Mouse (Mus musculus) limb, embryonic 10.5 days (tissue): ENCODE data around the gene Rpl7l1. TPM values are rescaled to one million over a fixed set of nuclear protein-coding genes. Genes with fewer than 3 reads are reported as not detected.

Source experiments
- DNase-seq: peaks from one replicate; pipeline ENCODE4 v3.0.0-alpha.2; 2017; ENCODE audit warnings: low spot score
- H3K27ac ChIP-seq: fragments of 300-500 bp; sonication (generic); 2 replicates; pipeline ENCODE4 v1.5.1; 2016; ENCODE audit warnings: mild to moderate bottlenecking
- H3K27me3 ChIP-seq: fragments of 300-500 bp; sonication (generic); 2 replicates; pipeline ENCODE4 v1.6.1; 2016; ENCODE audit warnings: low read depth, mild to moderate bottlenecking; ENCODE audit not compliant: poor library complexity, severe bottlenecking
- H3K36me3 ChIP-seq: fragments of 300-500 bp; sonication (generic); 2 replicates; pipeline ENCODE4 v1.6.1; 2016; ENCODE audit warnings: mild to moderate bottlenecking, moderate library complexity
- H3K4me1 ChIP-seq: fragments of 300-500 bp; sonication (generic); 2 replicates; pipeline ENCODE4 v1.6.1; 2016
- H3K4me3 ChIP-seq: fragments of 300-500 bp; sonication (generic); 2 replicates; pipeline ENCODE4 v1.5.1; 2016; ENCODE audit warnings: mild to moderate bottlenecking, moderate library complexity
- H3K9me3 ChIP-seq: fragments of 300-500 bp; sonication (generic); replicated peaks from 2 replicates; pipeline ENCODE4 v1.6.1; 2016; ENCODE audit warnings: mild to moderate bottlenecking
- WGBS: fragments of 180-500 bp; shearing (Covaris S2); methylation state at CpG from one replicate; pipeline ENCODE4 v1.1.7; 2016; 5-methylcytosine and 5-hydroxymethylcytosine counted together
- polyA plus RNA-seq: library from polyadenylated mRNA; unstranded; fragments of >200 nt; fragmentation: Nextera tagmentation; extraction: Ambion mirVana; gene quantifications from 2 replicates; pipeline ENCODE4 v1.2.1, GENCODE M21; 2016

Rpl7l1 gene
- polyA plus RNA-seq, 1 experiment from 2014 or later, result 224 TPM

DNA sequence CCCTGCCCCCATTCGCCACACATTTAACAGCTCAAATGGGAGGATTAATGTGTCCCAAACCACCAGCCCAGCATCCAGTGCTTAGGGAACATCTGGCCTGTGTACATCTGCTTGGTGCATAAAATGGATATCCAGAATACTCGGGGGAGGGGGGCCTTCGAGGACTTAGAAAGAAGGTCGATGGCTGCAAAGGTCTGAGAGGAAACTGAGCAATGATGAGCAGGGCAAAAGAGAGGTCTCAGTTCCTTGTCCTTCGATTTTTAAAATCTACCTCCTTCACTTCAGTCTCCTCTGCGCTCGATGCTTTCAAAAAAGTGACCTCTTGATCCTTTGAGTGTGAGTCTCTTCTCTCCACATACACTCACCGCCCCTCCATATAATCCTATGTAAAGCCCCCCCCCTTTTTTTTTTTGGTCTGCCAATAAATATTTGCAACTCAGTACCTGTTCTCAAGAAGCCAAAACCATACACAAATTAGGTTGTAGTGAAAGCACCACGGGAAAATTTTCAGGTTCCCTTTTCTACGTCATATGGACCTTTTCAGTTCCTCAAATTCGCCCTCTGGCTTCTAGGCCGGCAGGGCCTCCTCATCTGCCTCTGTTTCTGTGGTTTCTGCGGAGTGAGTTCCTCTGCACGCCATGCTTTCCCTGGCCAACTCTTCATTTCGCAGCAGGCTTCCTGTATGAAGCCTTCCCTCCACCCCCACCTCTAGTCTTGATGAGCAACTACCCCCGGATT is 31.2 kb downstream of the Rpl7l1 start:
- Histone ChIP-seq H3K4me1 (peaks cover 18% of the 10 kb centered on the region), H3K27ac (peak overlapping the region; percentile 90), H3K9me3 (no peaks in the 10 kb centered on the region), H3K4me3 (peak overlapping the region; percentile 82), H3K36me3 (peaks cover 31% of the 10 kb centered on the region), H3K27me3 (no peaks in the 10 kb centered on the region)
- DNase-seq, result no peak
- 33% methylated on average over 16 of the region's 16 CpGs for WGBS

DNA sequence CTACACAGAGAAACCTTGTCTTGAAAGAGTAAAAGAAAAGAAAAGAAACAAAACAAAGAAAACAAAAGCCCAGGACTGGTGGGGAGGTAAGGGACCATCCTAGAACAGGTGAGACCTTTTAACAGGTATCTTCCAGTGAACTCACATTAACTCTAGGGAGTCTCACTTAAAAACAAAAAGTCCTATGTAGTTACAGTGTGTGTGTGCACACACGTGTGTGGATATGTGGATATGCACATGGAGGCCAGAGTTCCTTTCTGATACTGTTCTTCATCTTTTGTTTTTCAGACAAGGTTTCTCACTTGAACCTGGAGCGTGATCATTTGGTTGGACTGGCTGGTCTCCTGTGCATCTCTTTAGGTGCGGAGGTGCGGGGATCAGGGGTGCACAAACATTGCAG is 31.9 kb downstream of the Rpl7l1 start:
- no peak for DNase-seq
- Histone ChIP-seq H3K4me3 (peak overlapping the region; percentile 82), H3K27me3 (no peaks in the 10 kb centered on the region), H3K36me3 (peaks cover 37% of the 10 kb centered on the region), H3K9me3 (no peaks in the 10 kb centered on the region), H3K27ac (peak overlapping the region; percentile 90; the same call in 1 of the 2 replicates), H3K4me1 (peaks cover 14% of the 10 kb centered on the region)
- WGBS, result 89% methylated on average over 4 of the region's 4 CpGs

GRCm38 (mm10) chr17:46749282-46749681 is 33.2 kb downstream of the Rpl7l1 start:
- DNase-seq, result no peak
- Histone ChIP-seq H3K4me3 (no peak overlapping the region), H3K36me3 (peaks cover 49% of the 10 kb centered on the region), H3K27ac (no peak overlapping the region), H3K9me3 (no peaks in the 10 kb centered on the region), H3K27me3 (no peaks in the 10 kb centered on the region), H3K4me1 (peaks cover 14% of the 10 kb centered on the region)
- WGBS, result 91% methylated on average over 5 of the region's 5 CpGs

DNA sequence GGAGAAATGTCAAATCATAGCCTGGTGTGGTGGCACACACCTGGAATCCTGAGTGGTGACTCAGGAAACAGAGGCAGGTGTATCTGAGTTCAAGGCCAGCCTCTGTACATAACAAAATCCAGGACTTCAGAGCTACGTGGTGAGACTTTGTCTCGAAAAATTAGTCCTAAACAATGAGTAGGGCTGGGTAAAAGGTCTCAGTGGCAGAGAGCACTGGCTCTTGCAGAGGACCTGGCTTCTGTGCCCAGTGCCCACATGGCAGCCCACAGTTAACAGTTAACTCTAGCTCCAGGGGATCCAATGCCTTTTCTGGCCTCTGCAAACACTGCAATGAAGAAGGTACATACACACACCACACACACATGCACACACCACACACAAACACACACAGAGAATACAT is 34.7 kb downstream of the Rpl7l1 start:
- Histone ChIP-seq H3K4me3 (no peak overlapping the region), H3K27me3 (no peaks in the 10 kb centered on the region), H3K4me1 (peaks cover 13% of the 10 kb centered on the region), H3K27ac (no peak overlapping the region), H3K9me3 (no peaks in the 10 kb centered on the region), H3K36me3 (peaks cover 64% of the 10 kb centered on the region)
- DNase-seq, result no peak
- 96% methylated on average over 2 of the region's 2 CpGs for WGBS

DNA sequence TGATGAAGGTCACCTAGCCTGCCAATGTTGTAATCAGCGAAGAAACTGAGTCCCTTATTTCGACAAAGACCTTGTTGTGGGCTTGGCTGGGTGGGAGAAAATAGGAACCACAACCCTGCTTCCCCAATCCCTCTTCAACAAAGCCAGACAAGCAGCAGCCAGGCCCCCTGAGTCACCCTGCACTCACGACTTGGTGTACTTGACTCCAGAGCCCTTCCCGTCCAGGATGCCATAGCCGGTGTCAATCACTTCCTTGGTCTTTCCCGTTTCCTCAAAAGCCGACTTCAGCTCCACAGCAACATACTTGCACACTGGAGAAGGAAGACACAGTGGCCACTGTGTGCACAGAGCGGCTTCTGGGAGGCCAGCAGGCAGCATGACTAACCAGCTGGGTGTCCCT is 35.2 kb downstream of the Rpl7l1 start:
- H3K9me3 ChIP-seq, result no peaks in the 10 kb centered on the region
- 89% methylated on average over 8 of the region's 8 CpGs for WGBS
- H3K36me3 ChIP-seq, result peaks cover 69% of the 10 kb centered on the region

GRCm38 (mm10) chr17:46745506-46745905 is 37.0 kb downstream of the Rpl7l1 start:
- Histone ChIP-seq H3K4me1 (peaks cover under 1% of the 10 kb centered on the region; the same call in 1 of the 2 replicates), H3K27me3 (no peaks in the 10 kb centered on the region), H3K4me3 (no peak overlapping the region), H3K36me3 (peaks cover 82% of the 10 kb centered on the region), H3K9me3 (no peaks in the 10 kb centered on the region), H3K27ac (no peak overlapping the region)
- 95% methylated on average over 2 of the region's 2 CpGs for WGBS
- DNase-seq, result no peak

More for the DNA sequence above, 35.2 kb downstream of the Rpl7l1 start:
- DNase-seq, result no peak
- H3K27me3 ChIP-seq, result no peaks in the 10 kb centered on the region
- H3K27ac ChIP-seq, result no peak overlapping the region
- no peak overlapping the region for H3K4me3 ChIP-seq
- peaks cover 9% of the 10 kb centered on the region for H3K4me1 ChIP-seq

- no peak overlapping the region for H3K4me3 ChIP-seq
- whole genome bisulfite sequencing, result 88% methylated on average over 9 of the region's 9 CpGs
Measured at GRCm38 (mm10) chr17:46742986-46743385, 39.5 kb downstream of the Rpl7l1 start.

GRCm38 (mm10) chr17:46741305-46741704 is 41.2 kb downstream of the Rpl7l1 start:
- DNase-seq, result no peak
- no peak overlapping the region for H3K27ac ChIP-seq
- H3K9me3 ChIP-seq, result no peaks in the 10 kb centered on the region
- no peak overlapping the region for H3K4me3 ChIP-seq
- H3K36me3 ChIP-seq, result peaks cover 77% of the 10 kb centered on the region
- no peaks in the 10 kb centered on the region for H3K4me1 ChIP-seq
- 93% methylated on average over 6 of the region's 6 CpGs for WGBS
- H3K27me3 ChIP-seq, result no peaks in the 10 kb centered on the region

More at GRCm38 (mm10) chr17:46742986-46743385, 39.5 kb downstream of the Rpl7l1 start:
- no peak for DNase-seq
- H3K4me1 ChIP-seq, result no peaks in the 10 kb centered on the region
- H3K9me3 ChIP-seq, result no peaks in the 10 kb centered on the region
- no peak overlapping the region for H3K27ac ChIP-seq
- H3K36me3 ChIP-seq, result peaks cover 78% of the 10 kb centered on the region
- no peaks in the 10 kb centered on the region for H3K27me3 ChIP-seq

GRCm38 (mm10) chr17:46736160-46736559 is 46.3 kb downstream of the Rpl7l1 start:
- Histone ChIP-seq H3K9me3 (no peaks in the 10 kb centered on the region), H3K36me3 (peaks cover 51% of the 10 kb centered on the region), H3K27me3 (no peaks in the 10 kb centered on the region), H3K27ac (0 out of 2 replicates have a peak overlapping the region, but pooled peaks have one; percentile 4), H3K4me3 (no peak overlapping the region), H3K4me1 (no peaks in the 10 kb centered on the region)
- DNase-seq, result peak; percentile 51
- 62% methylated on average over 10 of the region's 10 CpGs for WGBS

DNA sequence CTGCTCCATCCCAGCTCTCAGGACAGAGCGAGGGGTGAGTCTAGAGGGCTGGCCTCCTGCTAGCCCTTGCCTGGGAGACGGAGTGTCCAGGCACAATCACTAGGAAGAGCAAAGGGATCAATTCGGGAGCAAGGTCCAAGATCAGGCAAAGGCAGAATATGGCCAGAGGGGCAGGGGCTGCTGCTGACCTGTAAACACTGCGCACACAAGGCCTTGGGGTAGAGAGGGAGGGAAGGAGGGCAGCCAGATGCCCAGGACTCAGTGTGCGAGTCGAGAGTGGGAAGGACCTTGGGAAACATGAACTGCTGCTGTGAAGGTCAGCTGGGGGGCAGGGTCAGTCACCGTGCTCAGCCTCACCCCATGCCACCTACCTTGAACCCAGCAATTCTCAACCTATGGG is 47.2 kb downstream of the Rpl7l1 start:
- no peak for DNase-seq
- WGBS, result 87% methylated on average over 7 of the region's 7 CpGs
- Histone ChIP-seq H3K9me3 (no peaks in the 10 kb centered on the region), H3K4me3 (no peak overlapping the region), H3K4me1 (no peaks in the 10 kb centered on the region), H3K27ac (no peak overlapping the region), H3K27me3 (peaks cover 3% of the 10 kb centered on the region; the same call in 1 of the 2 replicates), H3K36me3 (peaks cover 49% of the 10 kb centered on the region)

DNA sequence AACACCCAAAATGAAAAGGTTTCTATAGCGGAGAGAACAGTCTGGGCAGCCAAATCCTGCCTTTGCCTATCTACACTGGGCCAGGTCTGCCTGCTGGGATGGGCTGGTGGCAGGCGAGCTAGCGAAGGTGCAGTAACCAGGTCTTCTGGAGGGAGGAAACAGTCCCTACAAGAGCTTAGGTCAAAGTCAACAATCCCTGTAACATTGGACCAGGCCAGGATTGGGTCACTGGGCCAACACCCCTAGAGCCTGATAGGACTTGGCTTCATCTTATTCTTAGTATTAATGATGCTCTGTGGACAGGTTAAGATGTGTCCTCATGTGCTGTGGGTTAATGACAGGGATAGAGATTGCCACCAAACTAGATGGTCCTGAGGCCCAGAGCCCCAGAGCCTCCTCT is 48.4 kb downstream of the Rpl7l1 start:
- peaks cover 16% of the 10 kb centered on the region for H3K27me3 ChIP-seq
- 92% methylated on average over 3 of the region's 3 CpGs for WGBS
- no peaks in the 10 kb centered on the region for H3K9me3 ChIP-seq

DNA sequence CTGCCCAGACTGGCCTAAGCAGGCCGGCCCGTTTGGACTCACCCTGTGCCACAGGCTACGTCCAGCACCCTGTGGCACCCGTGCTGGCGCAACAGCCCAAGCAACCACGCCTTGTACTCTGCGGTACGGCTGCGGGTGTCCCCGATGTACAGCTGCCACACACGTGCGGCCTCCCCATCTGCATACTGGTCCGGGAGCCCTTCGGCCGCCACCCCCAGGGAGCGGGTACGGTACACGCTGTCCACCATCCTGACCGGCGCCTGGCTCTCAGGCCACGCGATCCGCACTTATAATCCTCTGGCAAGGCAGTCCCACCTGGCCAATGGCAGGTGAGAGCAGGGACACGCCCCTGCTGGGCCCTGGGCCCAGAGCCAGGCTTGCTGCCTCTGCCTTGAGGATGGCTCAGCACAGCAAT is 53.6 kb downstream of the Rpl7l1 start, which contains the start of gene Gnmt:
Gene Gnmt, minus strand, starts transcription at position 265 of the 415 bp plus-strand sequence.
- Histone ChIP-seq H3K9me3 (no peaks in the 10 kb centered on the region), H3K4me3 (peak within 1 kb of the TSS; percentile 13; the same call in 1 of the 2 replicates), H3K4me1 (peaks cover 7% of the 10 kb centered on the region; the same call in 1 of the 2 replicates), H3K36me3 (peaks cover 28% of the 10 kb centered on the region), H3K27ac (no peak within 1 kb of the TSS), H3K27me3 (peaks cover 29% of the 10 kb centered on the region)
- WGBS, result 16% methylated on average over 24 of the region's 24 CpGs
- DNase-seq, result no peak

More for the DNA sequence above, 48.4 kb downstream of the Rpl7l1 start:
- Histone ChIP-seq H3K4me1 (no peaks in the 10 kb centered on the region; the same call in 1 of the 2 replicates), H3K36me3 (peaks cover 48% of the 10 kb centered on the region), H3K27ac (no peak overlapping the region), H3K4me3 (no peak overlapping the region)
- DNase-seq, result no peak

DNA sequence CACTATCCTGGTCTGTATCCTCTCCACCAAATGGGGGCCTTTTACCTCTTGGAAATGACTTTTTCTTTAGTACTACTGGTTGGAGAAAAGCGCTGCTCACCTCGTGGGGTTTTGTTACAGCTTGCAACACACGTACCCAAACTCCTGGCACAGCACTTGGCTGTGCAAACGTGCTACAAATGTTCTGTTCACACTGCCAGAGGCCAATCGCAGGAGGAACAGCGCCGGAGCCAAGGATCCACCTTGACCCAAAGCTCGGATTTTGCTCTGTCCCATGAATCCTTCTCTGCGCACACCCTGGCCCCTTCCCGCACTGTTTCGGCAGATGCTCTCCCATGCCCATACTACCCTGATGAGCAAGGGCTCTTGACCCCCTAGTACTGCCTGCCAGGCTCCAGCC is 54.0 kb downstream of the Rpl7l1 start:
- Histone ChIP-seq H3K4me3 (peak overlapping the region; percentile 13; the same call in 1 of the 2 replicates), H3K27ac (no peak overlapping the region), H3K9me3 (no peaks in the 10 kb centered on the region), H3K4me1 (peaks cover 7% of the 10 kb centered on the region; the same call in 1 of the 2 replicates), H3K27me3 (peaks cover 29% of the 10 kb centered on the region), H3K36me3 (peaks cover 30% of the 10 kb centered on the region)
- no peak for DNase-seq
- WGBS, result 44% methylated on average over 11 of the region's 11 CpGs
